Mouse (Mus musculus): Measurements from ENCODE around the gene Gtf2f2.
"Not testable (repeated sequence)": the region's sequence is repeated elsewhere in the genome, so short reads cannot be mapped to it uniquely, and the experiment has no call there.

Gtf2f2 gene

DNA sequence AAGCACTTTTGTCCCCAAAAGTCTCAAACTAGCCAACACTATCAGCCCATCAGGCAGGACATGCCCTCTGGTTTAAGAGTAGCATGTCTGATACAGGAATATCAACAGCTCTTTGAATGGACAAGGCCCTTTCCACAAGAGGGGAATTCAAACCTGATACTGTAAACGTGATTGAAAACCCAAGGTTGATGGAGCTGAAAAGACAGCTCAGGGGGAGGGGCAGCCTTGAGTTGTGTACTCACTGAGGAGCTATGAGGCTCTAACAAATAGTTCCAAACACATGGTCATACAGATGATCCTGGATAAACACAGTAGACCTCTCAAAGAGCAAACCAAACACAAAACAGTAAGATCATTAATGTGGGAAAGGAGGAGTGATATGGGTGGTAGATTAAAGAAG is 12.6 kb downstream of the Gtf2f2 start:
- no peak for DNase-seq (ENCODE audit: low spot score in 2 of 2)

DNA sequence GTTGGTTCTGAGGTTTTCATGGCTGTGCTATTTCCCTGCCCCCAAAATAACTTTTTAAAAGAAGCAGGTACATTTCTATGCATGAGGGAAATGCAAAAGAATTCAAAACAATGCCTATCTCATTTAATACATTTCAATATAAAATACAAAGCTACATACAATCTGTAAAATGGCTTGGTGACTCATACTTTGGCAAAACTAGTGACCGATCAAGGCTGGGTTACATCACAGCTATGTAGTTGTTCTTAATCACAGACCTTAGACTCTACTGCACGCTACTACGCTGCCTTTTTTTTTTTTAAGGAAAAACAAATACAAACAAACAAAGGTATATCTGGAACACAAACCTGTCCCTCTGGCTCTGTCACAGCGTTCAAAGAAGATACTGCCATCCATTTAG is 18.3 kb downstream of the Gtf2f2 start:
- no peak for DNase-seq (ENCODE audit: low spot score in 2 of 2)

DNA sequence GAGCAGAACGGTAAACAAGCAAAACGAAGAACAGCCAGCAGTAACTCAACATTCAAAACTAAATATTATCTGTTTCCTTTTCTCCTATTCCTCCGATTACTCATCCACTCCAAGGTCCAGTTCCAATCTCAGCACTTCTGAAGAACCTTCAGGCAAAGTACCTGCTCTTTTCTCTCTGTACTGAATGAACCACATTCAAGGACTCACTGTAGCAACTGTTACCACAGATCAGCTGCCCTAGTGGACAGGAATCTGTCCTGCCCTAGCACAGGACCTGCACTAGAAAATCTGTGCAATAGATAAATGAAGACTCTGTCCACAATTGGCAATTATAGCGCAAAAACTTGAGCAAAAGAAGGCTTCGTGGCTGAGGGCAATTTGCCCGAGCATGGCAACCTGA is 19.7 kb downstream of the Gtf2f2 start:
- DNase-seq (ENCODE audit: low spot score in 2 of 2): no peak

DNA sequence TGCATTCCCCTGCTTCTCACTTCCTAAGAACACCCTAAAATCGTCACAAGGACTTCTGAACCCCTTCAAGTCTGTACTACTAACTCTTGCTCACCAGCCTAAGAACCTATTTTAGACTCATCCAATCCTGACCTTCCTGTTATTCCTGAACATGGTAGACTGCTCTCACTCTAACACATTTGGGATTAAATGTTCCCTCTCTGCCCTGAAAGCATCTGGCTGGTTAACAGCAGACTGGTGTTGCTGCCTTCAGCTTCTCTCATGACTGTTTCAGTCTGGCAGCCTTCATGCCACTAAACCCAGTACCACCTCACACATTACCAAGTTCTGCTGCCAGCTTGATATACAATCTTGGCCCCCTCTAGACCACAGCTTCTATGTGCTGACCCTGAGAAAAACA is 21.5 kb downstream of the Gtf2f2 start:
- DNase-seq (ENCODE audit: low spot score in 2 of 2): no peak

DNA sequence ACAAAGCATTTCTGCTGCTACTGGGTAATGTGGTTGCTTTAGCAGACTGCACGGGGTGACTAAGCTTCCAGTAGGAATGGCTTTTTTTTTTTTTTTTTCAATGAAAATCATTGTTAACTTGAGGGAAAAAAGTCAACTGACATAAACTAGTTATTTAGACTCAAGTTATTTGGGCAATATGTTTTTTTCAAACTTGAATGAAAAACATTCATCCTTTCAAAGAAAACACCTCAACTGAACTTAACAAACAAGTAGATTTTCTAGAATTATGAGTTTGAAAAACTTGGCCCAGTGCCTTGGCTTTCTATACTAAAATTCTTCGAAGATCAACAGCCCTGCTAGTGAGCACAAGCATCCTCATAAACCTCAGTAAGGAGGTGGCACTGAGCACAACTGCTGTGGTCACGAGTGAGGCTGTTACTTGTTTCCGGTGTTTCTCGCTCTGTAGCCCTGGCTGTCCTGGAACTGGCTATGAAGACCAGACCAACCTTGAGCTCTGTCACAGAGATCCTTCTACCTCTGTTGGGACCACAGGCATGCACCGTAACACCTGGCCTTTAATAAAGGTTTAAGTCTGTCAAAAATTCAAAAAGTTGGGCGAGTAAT is 23.7 kb downstream of the Gtf2f2 start:
- no peak for DNase-seq (ENCODE audit: low spot score in 2 of 2)

DNA sequence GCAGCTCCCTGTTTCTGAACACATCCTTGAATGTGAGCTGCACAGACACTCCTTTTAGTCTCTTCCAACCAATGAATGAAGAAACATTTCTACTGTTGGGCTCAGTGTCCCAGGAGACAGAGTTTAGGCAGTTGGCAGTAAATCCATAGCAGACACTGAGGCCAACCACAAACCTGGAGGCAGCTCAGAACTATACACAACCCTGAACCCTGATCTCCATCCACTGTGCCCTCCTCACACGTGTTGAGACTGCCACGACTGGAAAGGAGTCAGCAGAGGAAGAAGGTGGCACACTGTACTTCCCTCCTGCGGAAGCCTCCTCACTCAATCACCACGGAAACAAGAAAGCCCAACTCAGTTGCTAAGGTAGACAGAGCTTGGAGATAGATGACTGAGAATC is 25.6 kb downstream of the Gtf2f2 start:
- DNase-seq (ENCODE audit: low spot score in 2 of 2): no peak

DNA sequence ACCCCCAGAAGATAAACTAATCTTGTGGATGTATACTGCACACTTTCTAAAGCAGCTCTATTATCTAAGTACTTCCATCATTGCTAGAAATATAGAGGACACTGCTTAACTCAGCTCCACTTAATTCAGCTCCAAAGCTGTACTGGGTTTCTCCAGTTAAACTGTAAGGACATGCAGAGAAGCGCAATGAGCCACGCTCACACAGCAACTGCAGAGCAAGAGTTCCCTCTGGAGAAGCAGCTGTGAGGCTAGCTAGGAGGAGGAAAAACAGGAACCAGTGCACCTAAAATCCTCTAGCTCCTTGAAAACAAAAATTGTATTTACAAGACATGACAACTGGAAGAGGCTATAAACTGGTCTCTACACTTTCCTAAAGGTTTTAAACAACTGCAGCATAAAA is 26.8 kb downstream of the Gtf2f2 start:
- no peak for DNase-seq (ENCODE audit: low spot score in 2 of 2)

DNA sequence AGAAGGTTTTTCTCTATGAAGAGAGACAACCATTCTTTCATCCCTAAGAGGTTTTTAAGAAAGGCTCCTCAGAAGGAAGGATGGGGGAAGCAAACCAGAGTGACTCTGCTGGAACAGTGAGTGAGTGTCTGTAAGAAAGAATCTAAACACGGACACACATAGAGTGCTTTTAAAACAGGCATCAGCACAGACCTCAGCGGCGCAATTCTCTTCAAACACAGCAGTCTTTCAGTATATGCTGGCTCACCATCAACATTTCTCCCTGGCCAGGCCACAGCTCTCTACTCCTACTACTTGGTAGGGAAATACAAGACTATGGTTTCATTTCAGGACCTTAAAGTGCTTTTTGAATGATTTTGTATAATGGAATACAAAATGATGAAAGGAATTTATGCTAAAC is 29.4 kb downstream of the Gtf2f2 start:
- no peak for DNase-seq (ENCODE audit: low spot score in 2 of 2)

DNA sequence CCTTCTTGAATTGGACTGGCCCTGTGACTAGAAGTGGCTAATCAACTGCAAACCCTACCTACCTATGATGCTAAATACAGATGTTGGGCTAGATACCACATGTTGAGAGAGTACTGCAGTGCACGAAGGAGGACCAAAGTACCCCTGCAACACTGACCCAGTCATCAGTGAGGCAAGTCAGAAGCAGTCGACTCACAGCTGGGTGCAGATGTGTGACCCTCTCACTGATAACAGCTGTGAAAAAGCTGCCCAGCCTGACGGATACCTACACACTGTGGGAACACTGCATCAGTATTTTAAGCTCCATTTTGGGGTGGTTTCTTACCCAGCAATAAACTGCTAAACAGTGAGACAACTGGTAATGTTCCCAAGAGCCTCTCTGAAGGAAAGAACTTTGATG is 34.6 kb downstream of the Gtf2f2 start:
- no peak for DNase-seq (ENCODE audit: low spot score in 2 of 2)

DNA sequence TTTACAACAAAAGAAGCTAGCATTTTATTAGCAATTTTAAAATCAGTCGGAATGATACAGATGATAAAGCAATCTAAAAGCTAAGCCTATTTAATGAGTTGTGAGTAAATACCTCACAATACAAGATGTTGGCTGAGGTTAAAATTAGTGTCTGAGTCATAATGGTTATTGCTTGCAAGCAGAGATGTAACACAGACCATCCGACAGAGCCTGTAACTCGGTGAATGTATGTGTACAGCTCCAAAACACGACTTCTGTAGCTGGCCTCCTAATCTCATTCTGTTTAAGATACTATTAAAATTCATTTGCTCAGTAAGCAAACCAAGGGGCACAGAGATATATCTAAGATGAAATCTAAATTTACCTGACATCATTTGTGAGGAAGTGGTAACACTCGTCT is 43.4 kb downstream of the Gtf2f2 start:
- DNase-seq (ENCODE audit: low spot score in 2 of 2): no peak

DNA sequence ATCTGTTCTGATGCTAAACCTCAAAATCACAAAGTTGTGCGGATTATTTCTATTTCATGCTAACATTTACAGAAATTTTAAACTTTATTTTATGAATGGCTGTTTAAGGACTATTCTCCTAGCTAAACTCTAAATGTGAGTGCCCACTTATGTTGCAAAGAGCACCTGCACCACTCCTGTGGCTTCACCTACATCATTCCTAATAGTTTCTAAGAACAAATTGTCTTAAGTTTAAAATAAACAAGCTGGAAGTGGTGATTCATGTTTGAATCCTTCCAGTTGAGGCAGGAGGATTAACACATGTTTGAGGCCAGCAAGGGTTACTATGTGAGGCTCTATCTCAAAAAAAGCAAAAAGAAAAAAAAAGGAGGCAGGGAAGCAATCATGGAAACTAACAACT is 46.2 kb downstream of the Gtf2f2 start:
- DNase-seq (ENCODE audit: low spot score in 2 of 2): no peak

DNA sequence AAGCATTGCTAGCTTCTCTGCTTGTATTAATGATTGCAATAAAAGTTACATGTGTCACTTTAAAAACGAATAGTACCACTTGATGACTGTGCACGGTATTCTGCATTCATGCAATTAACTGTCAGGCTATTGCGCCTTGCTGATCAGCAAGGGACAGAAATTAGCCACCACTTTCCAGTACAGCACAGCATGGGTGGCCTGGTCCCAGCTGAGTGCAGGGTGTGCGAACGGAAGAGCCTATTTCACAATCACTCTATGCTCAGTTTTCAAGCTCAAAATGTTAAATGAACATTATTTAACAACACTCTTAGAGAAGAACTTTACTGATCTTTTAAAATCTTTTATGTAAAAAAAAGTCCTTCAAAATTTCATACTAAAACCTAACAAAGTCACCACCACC is 46.7 kb downstream of the Gtf2f2 start:
- DNase-seq (ENCODE audit: low spot score in 2 of 2): no peak

DNA sequence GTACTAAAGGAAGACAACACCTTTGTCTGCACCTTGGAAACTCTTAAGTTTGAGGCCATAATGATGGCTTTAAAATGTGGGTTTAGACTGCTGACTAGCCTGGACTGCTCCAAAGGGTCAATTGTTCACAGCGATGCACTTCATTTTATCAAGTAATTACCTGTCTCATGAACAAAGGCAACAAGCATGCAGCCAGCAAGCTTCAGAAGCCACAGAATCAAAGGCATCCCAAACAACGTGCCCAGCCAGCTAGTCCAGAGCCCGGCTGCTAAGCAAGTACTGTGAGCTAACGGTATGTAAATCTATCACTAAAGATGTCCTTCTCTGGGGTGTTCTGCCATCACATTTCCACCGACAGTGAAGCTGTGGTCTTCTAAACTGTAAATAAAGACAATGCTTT is 47.5 kb downstream of the Gtf2f2 start:
- DNase-seq (ENCODE audit: low spot score in 2 of 2): no peak

DNA sequence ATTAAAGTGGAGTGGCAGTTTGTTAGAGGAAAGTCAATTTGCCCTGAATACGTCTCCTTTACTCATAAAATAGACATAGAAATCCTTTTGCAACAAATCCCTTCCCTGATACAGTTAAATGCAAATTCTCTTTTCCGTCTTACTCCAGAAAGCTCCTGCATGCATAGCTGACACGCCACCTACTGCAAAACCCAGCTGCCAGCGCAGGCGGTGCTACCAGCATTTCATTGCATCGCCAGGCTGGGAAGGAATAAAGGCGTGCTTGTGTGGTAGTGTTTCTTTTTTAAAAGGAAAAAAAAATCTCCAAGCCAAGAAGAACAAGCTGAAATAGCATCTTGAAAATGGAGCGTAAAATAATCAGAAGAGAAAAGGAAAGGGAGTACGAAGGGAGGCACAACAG is 48.4 kb downstream of the Gtf2f2 start:
- no peak for DNase-seq (ENCODE audit: low spot score in 2 of 2)

DNA sequence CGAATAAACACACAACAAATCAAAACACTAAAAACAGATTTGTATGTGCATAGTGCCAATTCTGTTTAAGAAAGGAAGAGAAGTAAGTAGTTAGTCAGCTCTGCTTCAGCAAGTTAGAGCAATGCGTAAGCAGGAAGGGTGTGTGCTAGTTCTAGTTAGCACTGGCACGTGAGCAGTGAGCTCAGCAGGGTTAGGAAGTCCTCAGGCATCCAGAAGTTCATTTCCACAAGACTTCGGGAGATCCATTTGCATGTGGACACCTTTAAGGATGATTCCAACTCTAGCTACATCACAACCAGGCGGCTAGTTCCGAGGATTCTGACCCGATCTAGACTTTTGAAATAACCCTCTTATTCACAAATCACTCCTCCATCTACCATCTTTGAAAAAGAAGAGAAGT is 55.9 kb downstream of the Gtf2f2 start, which contains the start of gene Kctd4:
Gene Kctd4, plus strand, starts transcription at position 244 of the 400 bp plus-strand sequence.
- no peak for DNase-seq (ENCODE audit: low spot score in 2 of 2)

DNA sequence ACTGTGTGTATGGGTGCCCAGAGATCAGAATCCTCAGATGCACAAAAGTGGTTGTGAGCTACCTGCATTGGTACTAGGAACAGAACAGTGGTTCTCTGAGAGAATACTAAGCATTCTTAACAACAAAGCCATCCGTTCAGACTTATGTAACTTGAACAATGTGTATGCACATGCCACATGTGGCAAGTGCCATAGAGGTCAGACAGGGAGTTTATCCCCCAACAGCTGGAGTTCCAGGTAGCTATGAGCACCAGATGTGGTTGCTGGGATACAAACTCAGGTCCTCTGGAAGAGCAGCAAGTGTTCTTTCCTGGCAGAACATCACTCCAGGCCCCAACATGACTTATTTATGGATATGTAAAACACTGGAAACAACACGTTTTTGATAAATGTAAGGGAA is 57.7 kb downstream of the Gtf2f2 start:
- no peak for DNase-seq (ENCODE audit: low spot score in 2 of 2)

DNA sequence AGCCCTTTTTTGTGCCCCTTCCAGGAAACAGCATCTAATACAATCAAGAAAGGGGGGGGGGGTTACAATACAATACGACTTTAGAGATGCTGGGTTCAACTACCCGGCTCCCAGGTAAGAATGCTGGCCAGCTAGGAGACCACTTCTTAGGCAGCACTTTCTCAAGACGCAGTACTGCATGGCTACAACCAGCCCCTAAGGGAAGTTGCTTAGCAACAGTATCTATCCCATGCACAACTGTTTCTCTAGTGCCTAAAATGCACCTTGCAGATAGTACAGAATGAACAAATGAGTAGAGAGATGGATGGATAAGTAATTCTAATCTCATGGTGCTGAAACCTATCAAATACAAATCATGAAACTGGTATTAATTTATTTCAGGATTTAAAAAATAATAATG is 63.0 kb downstream of the Gtf2f2 start:
- DNase-seq (ENCODE audit: low spot score in 2 of 2): no peak

DNA sequence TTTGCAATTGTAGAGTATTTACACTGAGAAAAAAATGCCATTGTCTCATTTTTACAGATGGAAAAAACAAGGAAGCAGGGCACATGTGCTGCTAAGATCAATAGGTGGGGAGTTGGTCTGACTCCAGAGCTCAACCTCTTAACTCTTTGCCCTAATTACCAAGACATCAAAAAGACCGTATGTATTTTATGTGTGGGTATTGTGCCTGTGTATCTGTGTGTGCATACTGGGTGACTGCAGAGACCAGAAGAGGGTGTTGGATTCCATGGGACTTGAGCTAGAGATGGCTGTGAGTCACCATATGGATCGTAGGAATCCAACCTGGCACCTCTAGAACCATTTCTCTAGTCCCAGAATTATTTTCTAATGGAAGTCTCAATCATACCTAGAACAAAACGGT is 68.3 kb downstream of the Gtf2f2 start:
- DNase-seq (ENCODE audit: low spot score in 2 of 2): no peak

DNA sequence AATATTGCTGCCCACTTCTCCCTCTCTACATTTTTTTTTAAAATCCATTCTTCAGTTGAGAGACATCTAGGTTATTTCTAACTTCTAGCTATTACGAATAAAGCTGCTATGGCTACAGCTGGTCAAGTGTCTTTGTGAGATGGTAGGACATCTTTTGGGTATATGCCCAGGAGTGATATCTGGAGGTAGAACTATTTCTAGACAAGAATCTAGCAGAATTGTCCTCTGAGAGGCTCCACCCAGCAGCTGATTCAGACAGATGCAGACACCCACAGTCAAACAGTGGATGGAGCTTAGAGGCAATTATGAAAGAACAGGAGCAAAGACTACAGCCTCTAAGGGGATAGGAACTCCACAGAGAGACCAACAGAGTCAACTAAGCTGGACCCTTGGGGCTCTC is 69.2 kb downstream of the Gtf2f2 start:
- DNase-seq (ENCODE audit: low spot score in 2 of 2): no peak

DNA sequence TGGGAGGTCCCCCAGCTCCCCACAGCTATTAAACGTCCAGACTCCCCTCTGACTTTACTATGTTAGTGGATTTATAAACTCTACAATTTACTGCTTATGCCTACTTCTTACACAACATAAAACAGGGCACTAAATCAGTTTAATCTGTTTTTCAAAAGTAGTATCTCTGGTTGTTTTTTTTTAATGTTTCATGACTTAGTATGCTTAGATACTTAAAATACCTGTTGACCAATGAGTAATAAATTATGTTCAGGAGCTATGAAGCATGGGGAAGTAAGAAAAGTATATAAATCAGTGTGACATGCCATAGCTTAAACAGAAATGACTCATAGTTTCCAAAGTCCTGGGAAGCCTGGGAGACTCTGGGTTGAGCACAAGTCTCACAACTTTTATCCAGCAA is 73.0 kb downstream of the Gtf2f2 start:
- DNase-seq (ENCODE audit: low spot score in 2 of 2): no peak

DNA sequence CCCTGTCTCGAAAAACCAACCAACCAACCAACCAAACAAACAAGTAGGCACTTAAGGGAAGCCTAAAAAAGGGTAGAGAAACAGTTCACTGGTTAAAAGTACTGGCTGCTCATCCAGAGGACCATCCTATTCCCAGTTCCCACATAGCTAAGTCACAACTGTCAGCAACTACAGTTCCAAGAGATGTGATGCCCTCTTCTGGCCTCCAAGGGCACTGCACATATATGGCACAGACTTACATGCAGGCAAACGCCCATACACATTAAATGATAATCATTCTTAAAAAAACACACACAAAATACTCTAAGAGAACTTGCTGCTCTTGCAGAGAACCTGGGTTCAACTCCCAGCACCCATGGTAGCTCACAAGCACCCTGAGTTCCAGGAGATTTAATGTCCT is 76.3 kb downstream of the Gtf2f2 start:
- no peak for DNase-seq (ENCODE audit: low spot score in 2 of 2)

DNA sequence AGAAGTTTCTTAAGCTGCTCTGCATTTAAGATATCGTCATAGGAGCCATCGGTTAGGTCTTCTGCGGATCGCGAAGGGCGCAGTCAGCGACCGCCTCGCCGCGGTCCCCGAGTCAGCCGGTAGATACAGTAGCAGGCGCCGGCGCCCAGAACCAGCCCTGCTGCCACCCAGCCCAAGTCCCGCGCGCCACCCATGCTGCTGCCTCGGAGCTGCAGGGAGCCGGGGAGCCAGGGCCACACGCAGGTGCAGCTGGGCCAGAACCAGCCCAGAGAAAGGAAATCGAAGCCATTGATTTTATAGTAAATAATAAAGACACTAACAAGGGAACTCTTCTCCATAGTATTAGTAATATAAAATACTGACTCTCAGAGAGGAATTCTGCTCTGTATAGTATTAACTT is 79.4 kb downstream of the Gtf2f2 start:
- DNase-seq (ENCODE audit: low spot score in 2 of 2): peak in 1 of 2 experiments; percentile 2

DNA sequence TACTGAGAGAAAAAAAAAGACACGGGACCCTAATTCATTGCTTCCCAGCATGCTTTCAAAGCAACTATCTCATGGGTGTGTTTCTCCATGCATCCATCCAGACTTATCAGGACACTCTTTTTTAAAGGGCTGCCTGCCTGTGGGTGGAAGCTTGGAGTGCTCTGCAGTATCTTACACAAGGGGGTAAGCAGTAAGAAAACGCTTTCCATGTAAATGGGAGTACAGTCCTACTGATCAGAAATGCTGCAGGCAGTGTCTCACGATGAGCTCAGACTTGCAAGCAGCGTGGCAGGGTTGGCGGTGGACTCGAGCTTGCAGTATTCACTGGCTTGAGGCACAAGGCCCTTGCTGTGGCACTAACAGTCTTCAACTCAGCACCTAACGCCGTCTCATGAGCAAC is 81.0 kb downstream of the Gtf2f2 start:
- not testable (repeated sequence) for DNase-seq (ENCODE audit: low spot score in 2 of 2)

DNA sequence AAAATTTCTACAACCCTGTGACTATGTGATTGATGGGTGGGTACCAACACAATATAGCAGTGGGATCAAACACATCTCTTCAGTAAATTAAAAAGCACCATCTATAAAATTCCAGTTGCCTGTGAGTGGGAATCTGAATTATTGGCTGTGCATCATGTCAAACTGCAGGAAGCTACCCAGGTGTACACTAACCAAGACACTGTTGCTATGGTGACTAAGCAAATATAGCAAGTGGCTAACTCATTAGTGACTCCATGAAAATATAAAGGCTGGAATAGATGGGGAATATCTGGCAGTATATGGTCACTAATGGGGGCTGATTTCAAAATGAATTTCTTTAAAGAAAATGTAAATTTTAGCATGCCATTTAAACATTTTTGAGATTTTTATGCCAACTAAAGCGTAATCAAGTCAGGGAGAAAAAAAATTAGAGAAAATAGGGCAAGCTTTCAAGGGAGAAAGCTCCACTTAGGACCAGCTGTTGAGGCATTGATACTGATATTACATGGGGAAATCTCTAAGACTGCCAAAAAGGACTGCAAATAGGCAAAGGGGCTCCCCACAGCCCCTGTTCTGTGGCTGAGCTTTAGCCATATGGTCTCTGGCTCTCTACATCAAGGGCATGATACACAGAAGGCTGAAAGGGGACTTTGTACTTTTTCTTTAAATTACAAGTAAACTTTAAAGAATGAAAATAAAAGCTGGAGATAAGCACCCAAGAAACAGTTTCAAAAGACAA is 87.2 kb downstream of the Gtf2f2 start:
- no peak for DNase-seq (ENCODE audit: low spot score in 2 of 2)
